8 mouse cellular contexts compared by ENCODE assay signal in the genomic region with DNA sequence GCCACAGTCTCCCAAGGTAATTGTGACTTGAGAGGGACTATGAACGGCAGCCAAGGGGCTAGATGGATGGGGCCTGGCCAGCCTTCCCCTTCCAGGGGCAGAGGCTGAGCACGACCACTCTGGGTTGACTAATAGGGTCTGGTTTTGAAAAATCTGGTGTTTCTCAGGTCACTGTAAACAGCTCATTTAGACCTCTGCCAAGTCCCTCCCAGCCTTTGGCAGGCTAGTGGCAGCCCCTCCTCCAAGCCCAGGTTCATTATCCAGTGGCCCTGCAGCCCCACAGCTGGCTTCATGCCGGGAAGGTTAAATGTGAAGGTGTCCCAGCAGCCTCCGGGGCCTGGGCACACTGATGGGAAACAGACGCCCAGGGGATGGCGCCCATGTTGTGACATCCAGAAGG.
DNase-seq lines count a peak whose midpoint lies in the region.

No protein-coding gene starts in this region.

- peak; percentile 89 for DNase-seq in left cerebral cortex, postnatal 4 days
- no peak for DNase-seq in left cerebral cortex, adult 18-20 months (ENCODE audit: low spot score in 2 of 2)
- DNase-seq in embryo, embryonic 11 days, result peak; percentile 77
- DNase-seq in hindlimb bud, embryonic 11.5 days (ENCODE audit: extremely low spot score, low read depth, low spot score), result peak; percentile 66
- peak; percentile 46 for DNase-seq in neural tube, embryonic 10.5 days (ENCODE audit: extremely low spot score, low spot score)
- DNase-seq in frontal cortex, postnatal 25 days (ENCODE audit: low spot score in 2 of 2), result no peak
- no peak for DNase-seq in c-Kit-positive CD71-positive TER-119-positive erythroid progenitor cells, embryonic 14.5 days (ENCODE audit: low spot score)
- no peak for DNase-seq in left cerebral cortex, postnatal 36 days (ENCODE audit: low spot score in 2 of 2)

- intact Hi-C loops in left cerebral cortex, postnatal 4 days (cut with DNase I), result no loop called here
- intact Hi-C loops in left cerebral cortex, postnatal 36 days (cut with DNase I), result no loop called here

Comparison
In these comparisons a context has a peak if more than half of its experiments do, and no peak if none do; other contexts are left out.
1. DNase-seq: peak in left cerebral cortex, postnatal 4 days (single experiment), embryo, embryonic 11 days (single experiment), hindlimb bud, embryonic 11.5 days (single experiment) and neural tube, embryonic 10.5 days (single experiment); none in left cerebral cortex, adult 18-20 months (0 of 2), frontal cortex, postnatal 25 days (0 of 2), c-Kit-positive CD71-positive TER-119-positive erythroid progenitor cells, embryonic 14.5 days (single experiment) and left cerebral cortex, postnatal 36 days (0 of 2).